20 mouse cellular contexts compared by ENCODE assay signal in genomic region chr19:55295075-55295474, GRCm38 (mm10). TPM values are rescaled to one million over a fixed set of nuclear protein-coding genes. Genes with fewer than 3 reads are reported as not detected.
DNase-seq lines count a peak whose midpoint lies in the region; ATAC-seq and TF ChIP-seq lines count a peak whose summit lies in the region.
"Had no signal": no experiment of that assay in that cellular context is flagged by ENCODE, and none has a peak within 500 bp of the region (broad histone marks: within the 10 kb centered on the region; RNA-seq: fewer than 3 reads in every experiment).

No protein-coding gene starts in this region.

- no peak overlapping the region for H3K4me2 ChIP-seq in liver, embryonic 15.5 days
- H3K4me2 ChIP-seq: heart, embryonic 11.5 days; heart, embryonic 15.5 days; hindbrain, embryonic 14.5 days had no signal

- WGBS in liver, embryonic 15.5 days (ENCODE audit: insufficient replicate concordance): 29% methylated on average over 9 of the region's 9 CpGs

- no peaks in the 10 kb centered on the region for H3K79me2 ChIP-seq in MEL (ENCODE audit: control insufficient read depth, insufficient read depth, low read length, poor library complexity)

- TF ChIP-seq EP300 in MEL (IDR thresholded peaks at IDR 0.05; ENCODE audit: low read depth in 1 of 2, low read length in 2 of 2): peak; percentile 77 to 84

- H3K9ac ChIP-seq in MEL (ENCODE audit: control insufficient read depth, low read depth, low read length, poor library complexity, severe bottlenecking): no peak overlapping the region
- H3K9ac ChIP-seq in liver, embryonic 15.5 days: no peak overlapping the region
- H3K9ac ChIP-seq: heart, embryonic 15.5 days; hindbrain, embryonic 14.5 days had no signal

- peaks cover 63 to 79% of the 10 kb centered on the region in 2 experiments for H3K36me3 ChIP-seq in MEL (ENCODE audit: control insufficient read depth in 1 of 2, insufficient read depth in 2 of 2, low read length in 2 of 2)
- H3K36me3 ChIP-seq in liver, embryonic 15.5 days (replicated peaks): peaks cover 95% of the 10 kb centered on the region

- no peak for TF ChIP-seq RAD21 in MEL (IDR thresholded peaks at IDR 0.05; ENCODE audit: low read depth, low read length)

- TF ChIP-seq POLR2A in MEL (IDR thresholded peaks at IDR 0.05; ENCODE audit: control insufficient read depth in 1 of 2, insufficient read depth in 1 of 2, low read depth in 1 of 2, low read length in 2 of 2, poor library complexity in 1 of 2): no peak; a peak in 1 of 4 replicates

- ATAC-seq in erythroid progenitor cell, adult 5-6 weeks (replicated peaks; ENCODE audit: low FRiP score, poor library complexity, severe bottlenecking): peak; percentile 36; the same call in 1 of the 2 replicates
- peak; percentile 77 for ATAC-seq in liver, embryonic 15.5 days (ENCODE audit: insufficient read depth)
- ATAC-seq in megakaryocyte-erythroid progenitor cell, adult 5-6 weeks (replicated peaks; ENCODE audit: low FRiP score, low TSS enrichment, poor library complexity, severe bottlenecking): peak; percentile 54
- ATAC-seq in megakaryocyte, adult 5-6 weeks (ENCODE audit: poor library complexity, severe bottlenecking): no peak
- ATAC-seq: forebrain, embryonic 14.5 days had no signal

- no peak for TF ChIP-seq CTCF in MEL (IDR thresholded peaks at IDR 0.05 in 2 of 3, conservative IDR thresholded peaks at IDR 0.05 in 1 of 3; ENCODE audit: control insufficient read depth in 1 of 3, insufficient read depth in 1 of 3, low read depth in 2 of 3, low read length in 3 of 3, poor library complexity in 1 of 3, severe bottlenecking in 1 of 3)

- H3K27me3 ChIP-seq in MEL (ENCODE audit: control insufficient read depth in 1 of 2, insufficient read depth in 2 of 2, low read length in 2 of 2): no peaks in the 10 kb centered on the region
- no peaks in the 10 kb centered on the region for H3K27me3 ChIP-seq in liver, embryonic 15.5 days
- H3K27me3 ChIP-seq: heart, embryonic 15.5 days had no signal

- peak overlapping the region; percentile 38 for H3K27ac ChIP-seq in MEL (ENCODE audit: control insufficient read depth, low read depth, low read length)
- peak overlapping the region; percentile 53; the same call in 1 of the 2 replicates for H3K27ac ChIP-seq in liver, embryonic 15.5 days (replicated peaks)
- H3K27ac ChIP-seq: embryonic facial prominence, embryonic 10.5 days; forebrain, embryonic 10.5 days; heart, adult 2 months; heart, embryonic 15.5 days; hindbrain, embryonic 10.5 days; hindbrain, embryonic 14.5 days had no signal

- peaks cover 34 to 63% of the 10 kb centered on the region in 2 experiments for H3K4me1 ChIP-seq in MEL (ENCODE audit: control insufficient read depth in 1 of 2, insufficient read depth in 2 of 2, low read length in 2 of 2)
- peaks cover 41% of the 10 kb centered on the region for H3K4me1 ChIP-seq in liver, embryonic 15.5 days (replicated peaks)
- H3K4me1 ChIP-seq: embryonic facial prominence, embryonic 10.5 days; heart, embryonic 15.5 days; hindbrain, embryonic 10.5 days had no signal

- H3K9me3 ChIP-seq in MEL (replicated peaks; ENCODE audit: insufficient read depth, low read length): no peaks in the 10 kb centered on the region
- H3K9me3 ChIP-seq in liver, embryonic 15.5 days (replicated peaks): no peaks in the 10 kb centered on the region
- H3K9me3 ChIP-seq: embryonic facial prominence, embryonic 10.5 days; forebrain, embryonic 10.5 days; heart, embryonic 15.5 days; hindbrain, embryonic 10.5 days had no signal

- H3K4me3 ChIP-seq in MEL (ENCODE audit: control insufficient read depth in 1 of 2, insufficient read depth in 1 of 2, low read depth in 2 of 2, low read length in 2 of 2): no peak overlapping the region
- H3K4me3 ChIP-seq in liver, embryonic 15.5 days (replicated peaks): no peak overlapping the region
- H3K4me3 ChIP-seq: embryonic facial prominence, embryonic 10.5 days; forebrain, embryonic 10.5 days; heart, adult 2 months; heart, embryonic 15.5 days; hindbrain, embryonic 10.5 days had no signal

- DNase-seq in MEL (ENCODE audit: low read depth, low spot score): peak; percentile 63
- no peak for DNase-seq in layer of hippocampus, adult 8-10 months (ENCODE audit: low spot score in 2 of 2)
- DNase-seq: adrenal gland, adult 8-10 months; adrenal gland, postnatal 36 days; cerebellum, adult 2 months; cerebellum, postnatal 10 days; gastrocnemius, postnatal 10 days; heart, adult 2 months; heart, postnatal 14 days had no signal

TF ChIP-seq in MEL, 35 proteins besides CTCF, POLR2A, EP300 and RAD21 (continues in another document):
- peak; percentile 79 for TF ChIP-seq GATA1 (IDR thresholded peaks at IDR 0.05; ENCODE audit: low read depth, low read length)
- peak; percentile 56; the same call in 1 of the 2 replicates for TF ChIP-seq ETS1 (IDR thresholded peaks at IDR 0.05; ENCODE audit: low read depth, low read length)
- TF ChIP-seq CHD1 (IDR thresholded peaks at IDR 0.05; ENCODE audit: low read depth, low read length): peak; percentile 78; the same call in 1 of the 2 replicates
- TF ChIP-seq TCF12 (IDR thresholded peaks at IDR 0.05; ENCODE audit: low read depth, low read length): peak; percentile 71
- no peak for TF ChIP-seq TAL1 (IDR thresholded peaks at IDR 0.05; ENCODE audit: low read length)
- peak; percentile 25; the same call in 1 of the 2 replicates for TF ChIP-seq MXI1 (IDR thresholded peaks at IDR 0.05; ENCODE audit: low read depth, low read length)
- peak; percentile 59 for TF ChIP-seq MAX (IDR thresholded peaks at IDR 0.05; ENCODE audit: low read length)
- no peak for TF ChIP-seq HCFC1 (IDR thresholded peaks at IDR 0.05; ENCODE audit: low read depth, low read length)
- no peak for TF ChIP-seq POLR2AphosphoS5 (IDR thresholded peaks at IDR 0.05; ENCODE audit: borderline replicate concordance, low read depth, low read length)
- TF ChIP-seq ZMIZ1 (IDR thresholded peaks at IDR 0.05; ENCODE audit: low read depth, low read length): 0 out of 2 replicates have a peak, but pooled peaks have one; percentile 47

RNA-seq across cellular contexts. Expression of gene Zdhhc6, which starts 20.8 kb away (rescaled TPM):
- total RNA-seq in MEL (2012; rRNA removed): 101 and 109 TPM in 2 replicates
- 100 to 1,000 TPM in 1 of 2 experiments, 10 to 100 TPM in 1; 95.6 to 114 TPM for polyA plus RNA-seq in MEL (2012; ENCODE audit: insufficient read depth in 1 of 2, insufficient read length in 2 of 2, low read depth in 1 of 2, low replicate concordance in 2 of 2, missing spikeins in 1 of 2)
- total RNA-seq in erythroid progenitor cell, adult 5-6 weeks (2015; ENCODE audit: low replicate concordance): 13.8 and 39.6 TPM in 2 replicates
- 38.4 and 41.1 TPM in 2 replicates for total RNA-seq in erythroid progenitor cell, adult 5-6 weeks (2017; ENCODE audit: low replicate concordance)
- 49.0 and 51.4 TPM in 2 replicates for polyA plus RNA-seq in liver, embryonic 15.5 days (2015; fragmentation: Nextera tagmentation; extraction: Ambion mirVana)
- total RNA-seq in megakaryocyte-erythroid progenitor cell, adult 5-6 weeks (2014; fragmentation: Nextera tagmentation): 80.1 and 80.5 TPM in 2 replicates
- 66.1 and 68.1 TPM in 2 replicates for total RNA-seq in megakaryocyte-erythroid progenitor cell, adult 5-6 weeks (2017)
- 30.1 and 35.1 TPM in 2 replicates for total RNA-seq in megakaryocyte, adult 5-6 weeks (2015)
- 31.8 and 42.7 TPM in 2 replicates for total RNA-seq in megakaryocyte, adult 5-6 weeks (2017)
- total RNA-seq in layer of hippocampus, adult 8-10 months (2022): 10 to 100 TPM; 26.2 to 28.9 (median 27.5) TPM

RNA-seq across cellular contexts. Expression of gene Vti1a, which starts 21.0 kb away (rescaled TPM):
- total RNA-seq in MEL (2012; rRNA removed): 33.8 and 42.8 TPM in 2 replicates
- 100 to 1,000 TPM in 1 of 2 experiments, 10 to 100 TPM in 1; 37.2 to 119 TPM for polyA plus RNA-seq in MEL (2012; ENCODE audit: insufficient read depth in 1 of 2, insufficient read length in 2 of 2, low read depth in 1 of 2, low replicate concordance in 2 of 2, missing spikeins in 1 of 2)
- 22.0 and 40.7 TPM in 2 replicates for total RNA-seq in erythroid progenitor cell, adult 5-6 weeks (2015; ENCODE audit: low replicate concordance)
- total RNA-seq in erythroid progenitor cell, adult 5-6 weeks (2017; ENCODE audit: low replicate concordance): 52.6 and 80.7 TPM in 2 replicates
- polyA plus RNA-seq in liver, embryonic 15.5 days (2015; fragmentation: Nextera tagmentation; extraction: Ambion mirVana): 13.6 and 13.7 TPM in 2 replicates
- total RNA-seq in megakaryocyte-erythroid progenitor cell, adult 5-6 weeks (2014; fragmentation: Nextera tagmentation): 56.4 and 65.4 TPM in 2 replicates
- total RNA-seq in megakaryocyte-erythroid progenitor cell, adult 5-6 weeks (2017): 39.6 and 54.3 TPM in 2 replicates
- total RNA-seq in megakaryocyte, adult 5-6 weeks (2015): 20.9 and 23.0 TPM in 2 replicates
- 31.7 and 34.3 TPM in 2 replicates for total RNA-seq in megakaryocyte, adult 5-6 weeks (2017)
- total RNA-seq in layer of hippocampus, adult 8-10 months (2022): 10 to 100 TPM; 56.7 to 64.1 (median 60.2) TPM

RNA-seq across cellular contexts. Expression of gene Acsl5, which starts 43.3 kb away (rescaled TPM):
- 248 and 318 TPM in 2 replicates for total RNA-seq in MEL (2012; rRNA removed)
- polyA plus RNA-seq in MEL (2012; ENCODE audit: insufficient read depth in 1 of 2, insufficient read length in 2 of 2, low read depth in 1 of 2, low replicate concordance in 2 of 2, missing spikeins in 1 of 2): 100 to 1,000 TPM in 1 of 2 experiments, not detected in 1; 223 TPM
- total RNA-seq in erythroid progenitor cell, adult 5-6 weeks (2015; ENCODE audit: low replicate concordance): 47.4 and 62.0 TPM in 2 replicates
- total RNA-seq in erythroid progenitor cell, adult 5-6 weeks (2017; ENCODE audit: low replicate concordance): 29.8 and 68.9 TPM in 2 replicates
- 154 and 157 TPM in 2 replicates for polyA plus RNA-seq in liver, embryonic 15.5 days (2015; fragmentation: Nextera tagmentation; extraction: Ambion mirVana)
- total RNA-seq in megakaryocyte-erythroid progenitor cell, adult 5-6 weeks (2014; fragmentation: Nextera tagmentation): 180 and 241 TPM in 2 replicates
- 295 and 345 TPM in 2 replicates for total RNA-seq in megakaryocyte-erythroid progenitor cell, adult 5-6 weeks (2017)
- total RNA-seq in megakaryocyte, adult 5-6 weeks (2015): 66.8 and 92.8 TPM in 2 replicates
- total RNA-seq in megakaryocyte, adult 5-6 weeks (2017): 93.0 and 99.7 TPM in 2 replicates
- 10 to 100 TPM; 38.6 to 47.6 (median 42.6) TPM for total RNA-seq in layer of hippocampus, adult 8-10 months (2022)

RNA-seq across cellular contexts. Expression of gene Gucy2g, which starts 54.0 kb away (rescaled TPM):
- total RNA-seq in MEL (2012; rRNA removed): 0.65 and 1.1 TPM in 2 replicates
- polyA plus RNA-seq in MEL (2012; ENCODE audit: insufficient read depth in 1 of 2, insufficient read length in 2 of 2, low read depth in 1 of 2, low replicate concordance in 2 of 2, missing spikeins in 1 of 2): 1 to 10 TPM in 1 of 2 experiments, not detected in 1; 2.4 TPM
- total RNA-seq in erythroid progenitor cell, adult 5-6 weeks (2015; ENCODE audit: low replicate concordance): not detected in 2 replicates
- not detected in 2 replicates for total RNA-seq in erythroid progenitor cell, adult 5-6 weeks (2017; ENCODE audit: low replicate concordance)
- polyA plus RNA-seq in liver, embryonic 15.5 days (2015; fragmentation: Nextera tagmentation; extraction: Ambion mirVana): not detected in 2 replicates
- total RNA-seq in megakaryocyte-erythroid progenitor cell, adult 5-6 weeks (2014; fragmentation: Nextera tagmentation): not detected in 2 replicates
- not detected in 2 replicates for total RNA-seq in megakaryocyte-erythroid progenitor cell, adult 5-6 weeks (2017)
- total RNA-seq in megakaryocyte, adult 5-6 weeks (2015): not detected in 2 replicates
- total RNA-seq in megakaryocyte, adult 5-6 weeks (2017): not detected in 2 replicates
- total RNA-seq in layer of hippocampus, adult 8-10 months (2022): 1 to 10 TPM; 1.2 to 1.4 (median 1.3) TPM
- total RNA-seq: adrenal gland, adult 8-10 months; adrenal gland, postnatal 36 days had no signal
- polyA plus RNA-seq: embryonic facial prominence, embryonic 10.5 days; forebrain, embryonic 10.5 days; heart, embryonic 11.5 days; heart, embryonic 15.5 days; hindbrain, embryonic 10.5 days had no signal
